Comparison of ENCODE assay signal across 22 mouse cellular contexts in genomic region chr11:114603108-114603507, GRCm38 (mm10).
DNase-seq lines count a peak whose midpoint lies in the region; ATAC-seq and TF ChIP-seq lines count a peak whose summit lies in the region.
"Had no signal": no experiment of that assay in that cellular context is flagged by ENCODE, and none has a peak within 500 bp of the region (broad histone marks: within the 10 kb centered on the region; RNA-seq: fewer than 3 reads in every experiment).

No protein-coding gene starts in this region.

- H3K4me1 ChIP-seq in forebrain, postnatal 0 days (ENCODE audit: insufficient read depth) = no peaks in the 10 kb centered on the region
- no peaks in the 10 kb centered on the region; the same call in 1 of the 2 replicates for H3K4me1 ChIP-seq in forebrain, embryonic 14.5 days (ENCODE audit: control insufficient read depth, insufficient read depth, low read length)
- H3K4me1 ChIP-seq in hindbrain, postnatal 0 days (ENCODE audit: insufficient read depth, low read length) = no peaks in the 10 kb centered on the region
- H3K4me1 ChIP-seq in hindbrain, embryonic 16.5 days (ENCODE audit: control insufficient read depth, insufficient read depth, low read depth, low read length) = peaks cover 3% of the 10 kb centered on the region; the same call in 1 of the 2 replicates
- no peaks in the 10 kb centered on the region for H3K4me1 ChIP-seq in midbrain, postnatal 0 days (ENCODE audit: insufficient read depth, low read length)
- H3K4me1 ChIP-seq in midbrain, embryonic 15.5 days = 0 out of 2 replicates have a peak, but pooled peaks cover under 1% of the 10 kb centered on the region
- no peaks in the 10 kb centered on the region for H3K4me1 ChIP-seq in limb, embryonic 10.5 days
- H3K4me1 ChIP-seq: embryonic facial prominence, embryonic 10.5 days; embryonic facial prominence, embryonic 12.5 days had no signal

- H3K9me3 ChIP-seq in forebrain, postnatal 0 days (ENCODE audit: low read length) = no peaks in the 10 kb centered on the region
- no peaks in the 10 kb centered on the region for H3K9me3 ChIP-seq in forebrain, embryonic 14.5 days (replicated peaks; ENCODE audit: control insufficient read depth, low read length)
- no peaks in the 10 kb centered on the region for H3K9me3 ChIP-seq in hindbrain, postnatal 0 days (ENCODE audit: low read length)
- H3K9me3 ChIP-seq in hindbrain, embryonic 16.5 days (ENCODE audit: control insufficient read depth, low read length) = no peaks in the 10 kb centered on the region
- H3K9me3 ChIP-seq in midbrain, postnatal 0 days (ENCODE audit: low read length) = no peaks in the 10 kb centered on the region
- no peaks in the 10 kb centered on the region for H3K9me3 ChIP-seq in midbrain, embryonic 15.5 days
- no peaks in the 10 kb centered on the region for H3K9me3 ChIP-seq in limb, embryonic 10.5 days (replicated peaks)
- H3K9me3 ChIP-seq: forebrain, embryonic 13.5 days had no signal

- 79% methylated on average over 6 of the region's 6 CpGs for WGBS in forebrain, postnatal 0 days
- 82% methylated on average over 6 of the region's 6 CpGs for WGBS in forebrain, embryonic 14.5 days
- WGBS in hindbrain, postnatal 0 days = 79% methylated on average over 6 of the region's 6 CpGs
- 75% methylated on average over 6 of the region's 6 CpGs for WGBS in hindbrain, embryonic 16.5 days
- 80% methylated on average over 6 of the region's 6 CpGs for WGBS in midbrain, postnatal 0 days
- WGBS in midbrain, embryonic 15.5 days = 86% methylated on average over 6 of the region's 6 CpGs
- WGBS in limb, embryonic 10.5 days = 79% methylated on average over 6 of the region's 6 CpGs

- H3K4me3 ChIP-seq in forebrain, postnatal 0 days (ENCODE audit: low read depth, low read length) = no peak overlapping the region
- no peak overlapping the region for H3K4me3 ChIP-seq in forebrain, embryonic 14.5 days (ENCODE audit: low read depth, low read length)
- no peak overlapping the region for H3K4me3 ChIP-seq in hindbrain, postnatal 0 days (ENCODE audit: low read length)
- no peak overlapping the region for H3K4me3 ChIP-seq in hindbrain, embryonic 16.5 days (ENCODE audit: low read length)
- no peak overlapping the region for H3K4me3 ChIP-seq in midbrain, postnatal 0 days (ENCODE audit: low read depth, low read length)
- no peak overlapping the region for H3K4me3 ChIP-seq in midbrain, embryonic 15.5 days
- H3K4me3 ChIP-seq in limb, embryonic 10.5 days = no peak overlapping the region
- H3K4me3 ChIP-seq: embryonic facial prominence, embryonic 10.5 days; embryonic facial prominence, embryonic 12.5 days; forebrain, embryonic 13.5 days had no signal

- no peak overlapping the region for H3K9ac ChIP-seq in forebrain, postnatal 0 days
- H3K9ac ChIP-seq in forebrain, embryonic 14.5 days (ENCODE audit: low read length) = no peak overlapping the region
- H3K9ac ChIP-seq in hindbrain, postnatal 0 days (replicated peaks; ENCODE audit: low read length) = no peak overlapping the region
- no peak overlapping the region for H3K9ac ChIP-seq in hindbrain, embryonic 16.5 days (ENCODE audit: low read depth, low read length)
- H3K9ac ChIP-seq in midbrain, postnatal 0 days (replicated peaks; ENCODE audit: low read length, poor library complexity, severe bottlenecking) = no peak overlapping the region
- no peak overlapping the region for H3K9ac ChIP-seq in midbrain, embryonic 15.5 days
- H3K9ac ChIP-seq: embryonic facial prominence, embryonic 12.5 days; forebrain, embryonic 13.5 days had no signal

- no peaks in the 10 kb centered on the region for H3K36me3 ChIP-seq in forebrain, postnatal 0 days (ENCODE audit: insufficient read depth)
- no peaks in the 10 kb centered on the region for H3K36me3 ChIP-seq in forebrain, embryonic 14.5 days (ENCODE audit: control insufficient read depth, insufficient read depth, low read length)
- H3K36me3 ChIP-seq in hindbrain, postnatal 0 days (ENCODE audit: insufficient read depth, low read length) = no peaks in the 10 kb centered on the region
- H3K36me3 ChIP-seq in hindbrain, embryonic 16.5 days (ENCODE audit: control insufficient read depth, insufficient read depth, low read length) = no peaks in the 10 kb centered on the region
- no peaks in the 10 kb centered on the region for H3K36me3 ChIP-seq in midbrain, postnatal 0 days (ENCODE audit: insufficient read depth, low read length)
- H3K36me3 ChIP-seq in midbrain, embryonic 15.5 days (replicated peaks) = no peaks in the 10 kb centered on the region
- H3K36me3 ChIP-seq in limb, embryonic 10.5 days = no peaks in the 10 kb centered on the region
- H3K36me3 ChIP-seq: embryonic facial prominence, embryonic 10.5 days; embryonic facial prominence, embryonic 12.5 days had no signal

- no peak for DNase-seq in forebrain, postnatal 0 days
- DNase-seq in forebrain, embryonic 14.5 days (ENCODE audit: low spot score) = no peak
- DNase-seq in hindbrain, postnatal 0 days (ENCODE audit: low spot score) = no peak
- no peak for DNase-seq in midbrain, postnatal 0 days (ENCODE audit: low spot score)
- peak; percentile 56 for DNase-seq in ZHBTc4 (ENCODE audit: low read depth, low spot score)
- no peak for DNase-seq in limb, embryonic 10.5 days (ENCODE audit: low spot score)
- DNase-seq: adrenal gland, adult 2 months; adrenal gland, postnatal 10 days; adrenal gland, postnatal 25 days; B cell, adult 2 months; cerebellum, adult 11 months; cerebellum, adult 18-20 months; cerebellum, adult 9-10 months; cerebellum, postnatal 10 days; cerebellum, postnatal 25 days had no signal

- no peak overlapping the region for H3K27ac ChIP-seq in forebrain, postnatal 0 days (ENCODE audit: low read depth, low read length)
- no peak overlapping the region for H3K27ac ChIP-seq in forebrain, embryonic 14.5 days (ENCODE audit: low read depth, low read length)
- H3K27ac ChIP-seq in hindbrain, postnatal 0 days = no peak overlapping the region
- no peak overlapping the region for H3K27ac ChIP-seq in hindbrain, embryonic 16.5 days (ENCODE audit: low read depth, low read length)
- no peak overlapping the region for H3K27ac ChIP-seq in midbrain, postnatal 0 days (ENCODE audit: low read depth, low read length)
- H3K27ac ChIP-seq in midbrain, embryonic 15.5 days = no peak overlapping the region
- H3K27ac ChIP-seq in limb, embryonic 10.5 days = no peak overlapping the region
- H3K27ac ChIP-seq: embryonic facial prominence, embryonic 10.5 days; embryonic facial prominence, embryonic 12.5 days; forebrain, embryonic 13.5 days had no signal

- TF ChIP-seq CTCF in forebrain, postnatal 0 days (IDR thresholded peaks at IDR 0.05; ENCODE audit: low read depth) = 0 out of 2 replicates have a peak, but pooled peaks have one; percentile 3
- TF ChIP-seq CTCF in hindbrain, postnatal 0 days (IDR thresholded peaks at IDR 0.05; ENCODE audit: low read depth) = 0 out of 2 replicates have a peak, but pooled peaks have one; percentile 14
- peak; percentile 21 for TF ChIP-seq CTCF in midbrain, postnatal 0 days (IDR thresholded peaks at IDR 0.05)

- H3K4me2 ChIP-seq in forebrain, postnatal 0 days (ENCODE audit: low read depth) = no peak overlapping the region
- H3K4me2 ChIP-seq in forebrain, embryonic 14.5 days (ENCODE audit: low read length) = no peak overlapping the region
- no peak overlapping the region for H3K4me2 ChIP-seq in hindbrain, postnatal 0 days (ENCODE audit: low read depth, low read length)
- H3K4me2 ChIP-seq in hindbrain, embryonic 16.5 days (ENCODE audit: low read length) = no peak overlapping the region
- H3K4me2 ChIP-seq in midbrain, postnatal 0 days (ENCODE audit: low read depth, low read length, poor library complexity, severe bottlenecking) = no peak overlapping the region
- no peak overlapping the region for H3K4me2 ChIP-seq in midbrain, embryonic 15.5 days
- H3K4me2 ChIP-seq: embryonic facial prominence, embryonic 12.5 days; forebrain, embryonic 13.5 days had no signal

- no peak for ATAC-seq in forebrain, postnatal 0 days
- ATAC-seq in forebrain, embryonic 14.5 days = no peak
- no peak for ATAC-seq in hindbrain, postnatal 0 days
- no peak for ATAC-seq in hindbrain, embryonic 16.5 days
- ATAC-seq in midbrain, postnatal 0 days (ENCODE audit: low FRiP score) = no peak
- ATAC-seq in midbrain, embryonic 15.5 days (replicated peaks) = no peak
- ATAC-seq: CD4-positive, CD25-positive, alpha-beta regulatory T cell, adult 4 months; forebrain, embryonic 13.5 days; forebrain, embryonic 16.5 days had no signal

- no peaks in the 10 kb centered on the region for H3K27me3 ChIP-seq in forebrain, postnatal 0 days (ENCODE audit: insufficient read depth, low read length)
- H3K27me3 ChIP-seq in forebrain, embryonic 14.5 days (replicated peaks; ENCODE audit: control insufficient read depth, insufficient read depth, low read length) = no peaks in the 10 kb centered on the region
- no peaks in the 10 kb centered on the region for H3K27me3 ChIP-seq in hindbrain, postnatal 0 days (ENCODE audit: insufficient read depth, low read length)
- no peaks in the 10 kb centered on the region for H3K27me3 ChIP-seq in hindbrain, embryonic 16.5 days (replicated peaks; ENCODE audit: control insufficient read depth, insufficient read depth, low read length)
- H3K27me3 ChIP-seq in midbrain, postnatal 0 days (ENCODE audit: insufficient read depth, low read length) = no peaks in the 10 kb centered on the region
- H3K27me3 ChIP-seq in midbrain, embryonic 15.5 days (replicated peaks) = no peaks in the 10 kb centered on the region
- H3K27me3 ChIP-seq in limb, embryonic 10.5 days (ENCODE audit: low read depth, poor library complexity, severe bottlenecking) = no peaks in the 10 kb centered on the region
- H3K27me3 ChIP-seq: embryonic facial prominence, embryonic 12.5 days; forebrain, embryonic 13.5 days had no signal
